Mouse (Mus musculus): Measurements from ENCODE around the gene Nhlrc2. TPM values are rescaled to one million over a fixed set of nuclear protein-coding genes. Genes with fewer than 3 reads are reported as not detected.

Gene Nhlrc2
- total RNA-seq, 2 experiments from 2014 or later, result 11.2 to 12.1 TPM

GRCm38 (mm10) chr19:56601901-56602347 lies 53.9 kb downstream of the Nhlrc2 start:
- no peak for DNase-seq (ENCODE audit: low spot score in 2 of 2)
- intact Hi-C loops (cut with DNase I), result no loop called here

GRCm38 (mm10) chr19:56608946-56609345 lies 60.9 kb downstream of the Nhlrc2 start:
- intact Hi-C loops (cut with DNase I), result no loop called here
- no peak for DNase-seq (ENCODE audit: low spot score in 2 of 2)

GRCm38 (mm10) chr19:56614131-56614530 lies 66.1 kb downstream of the Nhlrc2 start:
- intact Hi-C loops (cut with DNase I), result no loop called here
- no peak for DNase-seq (ENCODE audit: low spot score in 2 of 2)

GRCm38 (mm10) chr19:56618845-56619244 lies 70.8 kb downstream of the Nhlrc2 start:
- peak; percentile 43 to 80 for DNase-seq (ENCODE audit: low spot score in 2 of 2)
- intact Hi-C loops (cut with DNase I), result no loop called here

GRCm38 (mm10) chr19:56619546-56619945 lies 71.5 kb downstream of the Nhlrc2 start:
- intact Hi-C loops (cut with DNase I), result no loop called here
- DNase-seq (ENCODE audit: low spot score in 2 of 2), result no peak

GRCm38 (mm10) chr19:56621876-56622275 lies 73.8 kb downstream of the Nhlrc2 start:
- no peak for DNase-seq (ENCODE audit: low spot score in 2 of 2)
- intact Hi-C loops (cut with DNase I), result no loop called here

GRCm38 (mm10) chr19:56627881-56628472 lies 79.9 kb downstream of the Nhlrc2 start:
- intact Hi-C loops (cut with DNase I), result no loop called here

GRCm38 (mm10) chr19:56629647-56630046 lies 81.6 kb downstream of the Nhlrc2 start:
- DNase-seq (ENCODE audit: low spot score in 2 of 2), result no peak
- intact Hi-C loops (cut with DNase I), result no loop called here

More at GRCm38 (mm10) chr19:56627881-56628472, 79.9 kb downstream of the Nhlrc2 start:
- DNase-seq (ENCODE audit: low spot score in 2 of 2), result no peak

GRCm38 (mm10) chr19:56631017-56631416 lies 83.0 kb downstream of the Nhlrc2 start:
- DNase-seq (ENCODE audit: low spot score in 2 of 2), result peak in 1 of 2 experiments; percentile 47
- intact Hi-C loops (cut with DNase I), result no loop called here

- intact Hi-C loops (cut with DNase I), result no loop called here
Measured at GRCm38 (mm10) chr19:56631451-56631901, 83.4 kb downstream of the Nhlrc2 start.

GRCm38 (mm10) chr19:56637035-56637683 lies 89.1 kb downstream of the Nhlrc2 start:
- intact Hi-C loops (cut with DNase I), result no loop called here

More at GRCm38 (mm10) chr19:56631451-56631901, 83.4 kb downstream of the Nhlrc2 start:
- DNase-seq (ENCODE audit: low spot score in 2 of 2), result no peak

GRCm38 (mm10) chr19:56637684-56638049 lies 89.6 kb downstream of the Nhlrc2 start:
- DNase-seq (ENCODE audit: low spot score in 2 of 2), result peak in 1 of 2 experiments; percentile 32
- intact Hi-C loops (cut with DNase I), result no loop called here

More at GRCm38 (mm10) chr19:56637035-56637683, 89.1 kb downstream of the Nhlrc2 start:
- DNase-seq (ENCODE audit: low spot score in 2 of 2), result peak in 1 of 2 experiments; percentile 49

- peak; percentile 56 to 86 for DNase-seq (ENCODE audit: low spot score in 2 of 2)
- intact Hi-C loops (cut with DNase I), result loop anchor here (5.0 kb wide), 1 partner anchor 50 kb away; no protein-coding TSS in a partner anchor
Measured at GRCm38 (mm10) chr19:56647451-56648120, 99.5 kb downstream of the Nhlrc2 start.

GRCm38 (mm10) chr19:56651262-56651661 lies 103.2 kb downstream of the Nhlrc2 start:
- intact Hi-C loops (cut with DNase I), result no loop called here
- no peak for DNase-seq (ENCODE audit: low spot score in 2 of 2)

GRCm38 (mm10) chr19:56652034-56652962 lies 104.2 kb downstream of the Nhlrc2 start:
- DNase-seq (ENCODE audit: low spot score in 2 of 2), result no peak
- intact Hi-C loops (cut with DNase I), result no loop called here

Other genes starting within 250 kb of the Nhlrc2 start
- under 1 TPM; 0.64 to 0.69 TPM for gene Nrap, start 158.2 kb upstream of the Nhlrc2 start, total RNA-seq (2021)
- 1 to 10 TPM; 3.5 to 3.8 TPM for gene Casp7, start 151.1 kb upstream of the Nhlrc2 start, total RNA-seq (2021)
- gene Plekhs1, start 86.6 kb upstream of the Nhlrc2 start, total RNA-seq (2021), result 1 to 10 TPM in 1 of 2 experiments, under 1 TPM in 1; 0.96 to 1.1 TPM
- gene Dclre1a, start within 50 bp of the Nhlrc2 start, total RNA-seq (2021), result 10 to 100 TPM in 1 of 2 experiments, 1 to 10 TPM in 1; 9.3 to 11.0 TPM
- gene Adrb1, start 173.9 kb downstream of the Nhlrc2 start, total RNA-seq (2021), result 10 to 100 TPM; 45.1 to 48.1 TPM